Mouse (Mus musculus): Measurements from ENCODE around the gene Rpl4. TPM values are rescaled to one million over a fixed set of nuclear protein-coding genes. Genes with fewer than 3 reads are reported as not detected.

The Rpl4 gene
- polyA plus RNA-seq, 1 experiment from 2014 or later, result 1,355 TPM

- no peaks in the 10 kb centered on the region for H3K4me1 ChIP-seq (ENCODE audit: control insufficient read depth, insufficient read depth, low read length)
- WGBS, result 71% methylated on average over 2 of the region's 2 CpGs
These were observed 26.7 kb downstream of the Rpl4 start for GRCm38 (mm10) chr9:64199897-64200296.

GRCm38 (mm10) chr9:64202331-64202730 lies 29.2 kb downstream of the Rpl4 start:
- no peaks in the 10 kb centered on the region for H3K36me3 ChIP-seq (ENCODE audit: control insufficient read depth, insufficient read depth, low read length)
- ATAC-seq (ENCODE audit: insufficient number of reproducible peaks, low FRiP score, low TSS enrichment, low read depth), result no peak

More at GRCm38 (mm10) chr9:64199897-64200296, 26.7 kb downstream of the Rpl4 start:
- H3K4me2 ChIP-seq (ENCODE audit: low read depth, severe bottlenecking), result no peak overlapping the region
- no peak overlapping the region for H3K27ac ChIP-seq (replicated peaks; ENCODE audit: low read depth, low read length)
- H3K27me3 ChIP-seq (ENCODE audit: control insufficient read depth, insufficient read depth, low read length), result no peaks in the 10 kb centered on the region
- ATAC-seq (ENCODE audit: insufficient number of reproducible peaks, low FRiP score, low TSS enrichment, low read depth), result no peak
- no peaks in the 10 kb centered on the region for H3K9me3 ChIP-seq (ENCODE audit: control insufficient read depth, low read length)
- H3K9ac ChIP-seq (ENCODE audit: low read length), result no peak overlapping the region
- no peak overlapping the region for H3K4me3 ChIP-seq (ENCODE audit: low read depth, low read length)
- no peaks in the 10 kb centered on the region; the same call in 1 of the 2 replicates for H3K36me3 ChIP-seq (ENCODE audit: control insufficient read depth, insufficient read depth, low read length)
- no peak for DNase-seq (ENCODE audit: low spot score)

GRCm38 (mm10) chr9:64202866-64203265 lies 29.7 kb downstream of the Rpl4 start:
- H3K36me3 ChIP-seq (ENCODE audit: control insufficient read depth, insufficient read depth, low read length), result no peaks in the 10 kb centered on the region
- DNase-seq (ENCODE audit: low spot score) (no peak), ATAC-seq (ENCODE audit: insufficient number of reproducible peaks, low FRiP score, low TSS enrichment, low read depth) (no peak)
- H3K9ac ChIP-seq (ENCODE audit: low read length), result no peak overlapping the region
- H3K9me3 ChIP-seq (ENCODE audit: control insufficient read depth, low read length), result no peaks in the 10 kb centered on the region
- H3K4me1 ChIP-seq (ENCODE audit: control insufficient read depth, insufficient read depth, low read length), result no peaks in the 10 kb centered on the region
- no peak overlapping the region for H3K27ac ChIP-seq (replicated peaks; ENCODE audit: low read depth, low read length)
- no peaks in the 10 kb centered on the region for H3K27me3 ChIP-seq (ENCODE audit: control insufficient read depth, insufficient read depth, low read length)
- H3K4me2 ChIP-seq (ENCODE audit: low read depth, severe bottlenecking), result no peak overlapping the region
- H3K4me3 ChIP-seq (ENCODE audit: low read depth, low read length), result no peak overlapping the region

More at GRCm38 (mm10) chr9:64202331-64202730, 29.2 kb downstream of the Rpl4 start:
- no peaks in the 10 kb centered on the region for H3K4me1 ChIP-seq (ENCODE audit: control insufficient read depth, insufficient read depth, low read length)
- H3K4me2 ChIP-seq (ENCODE audit: low read depth, severe bottlenecking), result no peak overlapping the region
- no peak for DNase-seq (ENCODE audit: low spot score)
- H3K9me3 ChIP-seq (ENCODE audit: control insufficient read depth, low read length), result no peaks in the 10 kb centered on the region
- no peaks in the 10 kb centered on the region for H3K27me3 ChIP-seq (ENCODE audit: control insufficient read depth, insufficient read depth, low read length)
- no peak overlapping the region for H3K9ac ChIP-seq (ENCODE audit: low read length)
- no peak overlapping the region for H3K4me3 ChIP-seq (ENCODE audit: low read depth, low read length)
- H3K27ac ChIP-seq (replicated peaks; ENCODE audit: low read depth, low read length), result no peak overlapping the region

GRCm38 (mm10) chr9:64207509-64208084 lies 34.4 kb downstream of the Rpl4 start:
- ATAC-seq (ENCODE audit: insufficient number of reproducible peaks, low FRiP score, low TSS enrichment, low read depth) (no peak), DNase-seq (ENCODE audit: low spot score) (no peak)
- Histone ChIP-seq H3K9ac (ENCODE audit: low read length) (no peak overlapping the region), H3K4me3 (ENCODE audit: low read depth, low read length) (no peak overlapping the region), H3K27ac (replicated peaks; ENCODE audit: low read depth, low read length) (no peak overlapping the region), H3K4me1 (ENCODE audit: control insufficient read depth, insufficient read depth, low read length) (no peaks in the 10 kb centered on the region), H3K36me3 (ENCODE audit: control insufficient read depth, insufficient read depth, low read length) (peaks cover 2% of the 10 kb centered on the region; the same call in 1 of the 2 replicates), H3K27me3 (ENCODE audit: control insufficient read depth, insufficient read depth, low read length) (no peaks in the 10 kb centered on the region), H3K4me2 (ENCODE audit: low read depth, severe bottlenecking) (no peak overlapping the region), H3K9me3 (ENCODE audit: control insufficient read depth, low read length) (no peaks in the 10 kb centered on the region)
- 93% methylated on average over 3 of the region's 3 CpGs for WGBS

- Histone ChIP-seq H3K36me3 (ENCODE audit: control insufficient read depth, insufficient read depth, low read length) (peaks cover 2% of the 10 kb centered on the region; the same call in 1 of the 2 replicates), H3K9me3 (ENCODE audit: control insufficient read depth, low read length) (no peaks in the 10 kb centered on the region), H3K4me1 (ENCODE audit: control insufficient read depth, insufficient read depth, low read length) (no peaks in the 10 kb centered on the region), H3K27me3 (ENCODE audit: control insufficient read depth, insufficient read depth, low read length) (no peaks in the 10 kb centered on the region), H3K9ac (ENCODE audit: low read length) (no peak overlapping the region), H3K27ac (replicated peaks; ENCODE audit: low read depth, low read length) (no peak overlapping the region), H3K4me2 (ENCODE audit: low read depth, severe bottlenecking) (no peak overlapping the region), H3K4me3 (ENCODE audit: low read depth, low read length) (no peak overlapping the region)
- DNase-seq (ENCODE audit: low spot score) (no peak), ATAC-seq (ENCODE audit: insufficient number of reproducible peaks, low FRiP score, low TSS enrichment, low read depth) (no peak)
- WGBS, result 88% methylated on average over 17 of the region's 17 CpGs
These were observed 41.3 kb downstream of the Rpl4 start for GRCm38 (mm10) chr9:64214452-64214851.

GRCm38 (mm10) chr9:64216090-64216489 lies 42.9 kb downstream of the Rpl4 start:
- Histone ChIP-seq H3K9me3 (ENCODE audit: control insufficient read depth, low read length) (no peaks in the 10 kb centered on the region), H3K27me3 (ENCODE audit: control insufficient read depth, insufficient read depth, low read length) (no peaks in the 10 kb centered on the region), H3K4me1 (ENCODE audit: control insufficient read depth, insufficient read depth, low read length) (no peaks in the 10 kb centered on the region), H3K27ac (replicated peaks; ENCODE audit: low read depth, low read length) (no peak overlapping the region), H3K4me3 (ENCODE audit: low read depth, low read length) (no peak overlapping the region), H3K9ac (ENCODE audit: low read length) (no peak overlapping the region), H3K4me2 (ENCODE audit: low read depth, severe bottlenecking) (no peak overlapping the region), H3K36me3 (ENCODE audit: control insufficient read depth, insufficient read depth, low read length) (peaks cover 2% of the 10 kb centered on the region; the same call in 1 of the 2 replicates)
- DNase-seq (ENCODE audit: low spot score) (no peak), ATAC-seq (ENCODE audit: insufficient number of reproducible peaks, low FRiP score, low TSS enrichment, low read depth) (no peak)
- 68% methylated on average over 4 of the region's 4 CpGs for WGBS

- Histone ChIP-seq H3K27ac (replicated peaks; ENCODE audit: low read depth, low read length) (no peak overlapping the region), H3K36me3 (ENCODE audit: control insufficient read depth, insufficient read depth, low read length) (peaks cover 2% of the 10 kb centered on the region; the same call in 1 of the 2 replicates), H3K9me3 (ENCODE audit: control insufficient read depth, low read length) (no peaks in the 10 kb centered on the region), H3K4me1 (ENCODE audit: control insufficient read depth, insufficient read depth, low read length) (no peaks in the 10 kb centered on the region), H3K4me3 (ENCODE audit: low read depth, low read length) (no peak overlapping the region), H3K4me2 (ENCODE audit: low read depth, severe bottlenecking) (no peak overlapping the region), H3K9ac (ENCODE audit: low read length) (no peak overlapping the region), H3K27me3 (ENCODE audit: control insufficient read depth, insufficient read depth, low read length) (no peaks in the 10 kb centered on the region)
- ATAC-seq (ENCODE audit: insufficient number of reproducible peaks, low FRiP score, low TSS enrichment, low read depth), result no peak
- DNase-seq (ENCODE audit: low spot score), result no peak
- 93% methylated on average over 2 of the region's 2 CpGs for WGBS
These were observed 43.5 kb downstream of the Rpl4 start for GRCm38 (mm10) chr9:64216641-64217040.

GRCm38 (mm10) chr9:64217887-64218286 lies 44.7 kb downstream of the Rpl4 start:
- ATAC-seq (ENCODE audit: insufficient number of reproducible peaks, low FRiP score, low TSS enrichment, low read depth) (no peak), DNase-seq (ENCODE audit: low spot score) (no peak)
- Histone ChIP-seq H3K36me3 (ENCODE audit: control insufficient read depth, insufficient read depth, low read length) (0 out of 2 replicates have a peak, but pooled peaks cover 2% of the 10 kb centered on the region), H3K9ac (ENCODE audit: low read length) (no peak overlapping the region), H3K4me2 (ENCODE audit: low read depth, severe bottlenecking) (no peak overlapping the region), H3K9me3 (ENCODE audit: control insufficient read depth, low read length) (no peaks in the 10 kb centered on the region), H3K4me1 (ENCODE audit: control insufficient read depth, insufficient read depth, low read length) (no peaks in the 10 kb centered on the region), H3K4me3 (ENCODE audit: low read depth, low read length) (no peak overlapping the region), H3K27ac (replicated peaks; ENCODE audit: low read depth, low read length) (no peak overlapping the region), H3K27me3 (ENCODE audit: control insufficient read depth, insufficient read depth, low read length) (no peaks in the 10 kb centered on the region)

- no peak overlapping the region for H3K27ac ChIP-seq (replicated peaks; ENCODE audit: low read depth, low read length)
- no peaks in the 10 kb centered on the region for H3K4me1 ChIP-seq (ENCODE audit: control insufficient read depth, insufficient read depth, low read length)
- no peak overlapping the region for H3K9ac ChIP-seq (ENCODE audit: low read length)
- no peaks in the 10 kb centered on the region for H3K9me3 ChIP-seq (ENCODE audit: control insufficient read depth, low read length)
- ATAC-seq (ENCODE audit: insufficient number of reproducible peaks, low FRiP score, low TSS enrichment, low read depth) (no peak), DNase-seq (ENCODE audit: low spot score) (no peak)
- H3K4me2 ChIP-seq (ENCODE audit: low read depth, severe bottlenecking), result no peak overlapping the region
- no peak overlapping the region for H3K4me3 ChIP-seq (ENCODE audit: low read depth, low read length)
- 45% methylated on average over 1 of the region's 1 CpGs for WGBS
- no peaks in the 10 kb centered on the region for H3K27me3 ChIP-seq (ENCODE audit: control insufficient read depth, insufficient read depth, low read length)
- 0 out of 2 replicates have a peak, but pooled peaks cover 2% of the 10 kb centered on the region for H3K36me3 ChIP-seq (ENCODE audit: control insufficient read depth, insufficient read depth, low read length)
These were observed 46.1 kb downstream of the Rpl4 start for GRCm38 (mm10) chr9:64219305-64219704.

All from limb, embryonic 11.5 days (tissue).